Mouse (Mus musculus) hindlimb bud, embryonic 11.5 days (tissue): Measurements from ENCODE around the gene Inca1.

Source experiments
- DNase-seq: peaks from one replicate; pipeline ENCODE4 v3.0.0-alpha.2; 2012; ENCODE audit warnings: low read depth, low spot score; ENCODE audit errors: extremely low spot score

Inca1 gene

DNA sequence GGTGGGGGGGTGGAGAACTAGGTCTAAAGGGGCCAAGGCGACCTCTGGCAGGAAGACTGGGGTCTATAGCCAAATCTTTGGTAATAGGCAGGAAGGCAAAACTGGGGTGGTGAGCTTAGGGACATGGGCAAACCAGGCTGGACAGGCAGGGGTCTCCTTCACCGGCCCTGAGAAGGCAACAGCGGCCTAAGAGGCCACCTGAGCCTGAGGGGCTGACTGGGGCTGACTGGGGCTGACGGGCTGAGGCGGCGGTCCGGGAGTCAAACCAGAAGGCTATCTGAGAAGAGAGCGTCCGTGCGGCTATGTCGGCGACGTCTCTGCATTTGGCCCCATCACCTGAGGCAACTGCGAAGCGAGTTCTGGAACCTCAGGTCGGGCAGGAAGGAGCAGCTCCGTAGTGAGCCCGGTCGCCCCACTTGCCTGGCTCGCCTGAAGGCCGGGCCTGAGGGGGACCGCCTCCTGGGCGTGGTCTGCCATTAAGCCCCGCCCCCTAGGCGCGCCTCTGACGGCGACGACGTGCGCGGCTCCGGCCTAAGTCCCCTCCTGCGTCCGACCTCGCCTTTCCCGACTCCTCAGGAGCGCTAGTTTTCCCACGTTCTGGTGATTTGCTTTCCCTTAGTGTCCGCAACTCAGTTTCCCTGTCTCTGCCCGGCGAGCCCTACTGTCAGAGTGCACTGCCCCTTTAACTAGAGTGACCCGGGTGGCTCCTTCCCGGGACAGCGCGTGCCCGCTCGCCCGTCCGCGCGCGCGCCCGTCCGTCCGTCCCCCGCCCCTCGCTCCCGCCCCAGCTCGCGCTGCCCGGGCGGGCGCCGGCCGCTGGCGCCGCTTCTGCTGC, at the start of gene Inca1, which contains the start of gene Kif1c:
TSS of gene Inca1 (minus strand) at position 434 of the 835 bp plus-strand sequence.
TSS of gene Kif1c (plus strand) at position 827 of the 835 bp plus-strand sequence.
- peak; percentile 71 for DNase-seq

DNA sequence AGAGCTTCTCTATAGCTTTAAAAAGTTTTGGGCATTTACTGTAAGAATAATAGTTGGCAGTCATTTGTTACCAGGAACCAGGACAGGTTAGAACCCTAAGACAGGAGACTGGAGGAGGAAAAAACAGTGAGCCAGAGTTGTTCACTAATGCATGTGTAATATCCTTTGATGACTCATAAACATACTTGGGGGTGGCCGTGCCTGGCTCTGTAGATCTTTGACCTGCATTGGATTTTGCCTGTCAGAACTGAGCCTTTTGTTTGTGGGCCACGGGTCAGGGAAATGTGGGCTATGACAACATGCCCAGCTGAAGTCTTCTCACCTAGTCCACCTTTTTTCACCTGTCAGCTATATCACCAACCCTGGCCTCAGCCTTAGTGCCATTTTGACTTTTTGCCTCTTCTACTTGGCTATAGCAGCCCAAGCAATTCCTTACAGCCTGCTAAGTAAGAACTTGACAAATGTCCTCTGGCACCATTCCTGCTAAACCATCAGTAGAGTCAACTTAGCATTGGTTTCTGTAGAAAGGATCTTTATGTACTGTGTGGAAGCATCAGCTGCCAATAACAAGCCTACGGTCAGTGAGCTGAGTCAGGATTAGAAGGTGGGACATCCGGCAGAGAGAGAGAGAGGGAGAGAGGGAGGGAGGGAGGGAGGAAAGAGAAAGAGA, 48.1 kb upstream of the Inca1 start:
- no peak for DNase-seq

DNA sequence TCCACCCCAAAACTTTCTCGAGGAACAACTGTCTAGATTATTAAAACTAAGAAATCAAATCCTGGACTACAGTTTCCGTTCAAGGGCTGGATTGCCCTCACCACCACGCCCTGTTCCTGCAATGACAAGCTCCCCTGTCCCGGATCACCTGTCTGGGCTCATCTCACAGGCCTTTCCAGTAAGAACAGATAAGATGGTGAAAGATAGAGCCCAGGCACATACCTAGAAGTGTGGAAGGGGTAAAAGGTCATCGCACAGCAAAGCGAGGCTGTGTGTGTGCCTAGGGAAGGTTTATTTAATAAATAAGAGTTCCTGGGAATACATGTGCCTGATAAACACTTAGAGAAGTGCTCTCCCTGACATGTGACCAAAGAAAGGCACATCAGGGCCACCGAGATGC, 45.7 kb upstream of the Inca1 start:
- DNase-seq: no peak

DNA sequence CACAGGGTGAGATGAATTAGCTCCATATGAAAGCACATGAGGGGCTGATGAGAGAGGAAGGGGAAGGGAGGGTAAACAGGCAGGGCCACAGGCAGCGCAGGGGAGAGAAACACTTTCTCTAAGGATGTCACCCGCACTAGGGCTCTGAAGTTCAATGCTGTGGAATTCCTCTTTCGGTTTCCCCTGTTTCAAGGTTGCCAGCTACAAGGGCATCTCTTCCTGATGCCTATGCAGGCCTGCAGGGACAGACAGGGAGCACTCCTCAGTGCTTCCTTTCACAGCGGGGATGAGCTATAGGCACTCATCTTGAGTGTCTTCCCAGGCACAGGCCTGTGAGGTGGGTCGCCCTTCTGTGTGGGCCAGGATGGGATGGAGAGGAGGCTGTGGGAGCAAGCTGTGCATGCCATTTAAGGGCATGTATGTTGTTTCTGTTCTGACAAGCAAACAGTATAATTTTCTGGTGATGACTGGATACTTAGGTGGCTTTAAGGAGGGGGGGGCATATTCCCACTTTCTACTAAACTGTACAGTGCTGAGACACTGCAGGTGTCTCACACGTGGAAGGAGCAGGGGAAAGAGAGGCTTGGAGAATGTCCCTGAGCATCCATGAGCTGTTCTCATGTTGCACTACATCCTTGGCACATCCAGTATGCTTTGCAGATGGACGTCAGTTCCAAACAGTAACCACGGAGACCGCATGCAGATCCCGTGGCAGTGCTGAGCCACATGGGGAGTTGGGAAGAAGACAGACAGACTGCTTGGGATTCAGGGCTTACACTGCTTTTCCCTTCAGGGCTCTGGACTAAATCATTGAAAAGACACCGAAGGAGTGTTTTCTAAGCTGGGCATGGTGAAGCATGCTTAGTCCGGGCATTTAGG, 42.9 kb upstream of the Inca1 start:
- DNase-seq: no peak

DNA sequence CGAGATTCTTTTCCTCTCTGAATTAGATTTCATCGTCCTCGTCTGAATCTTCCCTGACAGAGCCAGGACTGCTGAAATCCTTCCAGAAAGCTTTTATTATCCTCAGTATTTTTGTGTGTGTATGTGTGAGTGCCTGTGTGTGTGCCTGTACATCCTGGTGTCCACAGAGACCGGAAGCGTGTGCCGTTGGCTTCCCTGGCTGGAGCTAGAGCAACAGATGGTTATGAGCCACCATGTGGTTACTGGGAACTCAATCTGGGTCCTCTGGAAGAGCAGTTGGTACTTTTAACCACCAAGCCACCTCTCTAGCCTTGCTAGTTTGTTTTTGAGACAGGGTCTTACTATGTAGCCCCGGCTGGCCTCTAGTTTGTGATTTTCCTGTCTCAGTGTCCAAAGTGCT, 42.2 kb upstream of the Inca1 start:
- no peak for DNase-seq

DNA sequence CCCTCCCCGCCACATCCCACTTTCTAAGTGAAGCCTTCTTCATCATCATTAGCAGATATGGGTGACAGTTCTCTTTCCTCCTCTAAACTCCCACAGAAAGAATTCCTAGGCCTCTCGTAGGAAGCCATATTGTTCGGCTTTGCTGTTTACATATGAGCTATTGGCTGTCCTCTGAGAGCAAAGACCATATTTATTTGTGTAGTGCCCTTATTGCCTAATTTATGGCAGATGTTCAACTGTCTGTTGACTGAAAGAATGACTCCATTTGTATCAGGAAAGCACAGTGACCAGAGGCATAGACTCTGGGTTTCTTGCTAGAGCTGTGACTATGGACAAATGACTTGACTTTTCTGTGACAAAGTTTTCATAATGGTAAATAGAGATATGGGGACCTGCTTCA, 41.6 kb upstream of the Inca1 start:
- DNase-seq: no peak

DNA sequence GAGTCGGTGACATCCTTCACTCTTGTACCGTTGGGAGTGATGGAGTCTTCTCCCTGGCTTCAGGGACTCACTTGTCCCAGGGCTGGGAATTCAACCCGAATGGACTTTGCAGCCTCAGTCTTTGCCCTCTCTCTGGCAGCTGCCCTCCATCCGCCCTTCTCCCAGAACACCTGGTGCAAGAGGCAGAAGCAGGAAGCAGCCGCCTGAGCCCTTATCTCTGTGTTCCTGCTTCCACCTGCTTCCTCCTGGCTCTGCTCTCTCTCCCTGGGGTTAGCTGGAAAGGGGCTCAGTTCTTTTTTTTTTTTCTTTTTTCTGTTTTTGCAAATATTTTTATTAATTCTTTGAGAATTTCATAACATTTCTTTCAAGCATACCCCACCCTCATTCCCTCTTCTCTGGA, 37.8 kb upstream of the Inca1 start:
- DNase-seq: no peak

DNA sequence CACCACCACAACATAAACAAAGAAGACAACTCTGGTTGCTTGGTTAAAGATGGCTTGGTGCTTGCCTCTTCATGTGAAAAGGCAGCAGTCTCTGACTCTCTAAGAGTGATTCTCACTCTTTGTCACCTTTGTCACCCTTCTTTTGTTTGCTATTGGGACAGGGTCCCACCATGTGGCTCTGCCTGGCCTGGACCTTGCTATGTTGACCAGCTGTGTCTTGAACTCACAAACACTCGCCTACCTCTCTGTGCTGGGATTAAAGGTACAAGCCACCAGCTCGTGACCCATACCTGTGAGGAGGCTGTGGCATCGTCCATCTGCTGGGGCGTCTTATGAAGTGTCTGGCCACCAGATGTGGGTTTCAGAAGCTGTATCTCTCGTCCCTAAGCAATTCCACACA, 33.3 kb upstream of the Inca1 start:
- DNase-seq: no peak

DNA sequence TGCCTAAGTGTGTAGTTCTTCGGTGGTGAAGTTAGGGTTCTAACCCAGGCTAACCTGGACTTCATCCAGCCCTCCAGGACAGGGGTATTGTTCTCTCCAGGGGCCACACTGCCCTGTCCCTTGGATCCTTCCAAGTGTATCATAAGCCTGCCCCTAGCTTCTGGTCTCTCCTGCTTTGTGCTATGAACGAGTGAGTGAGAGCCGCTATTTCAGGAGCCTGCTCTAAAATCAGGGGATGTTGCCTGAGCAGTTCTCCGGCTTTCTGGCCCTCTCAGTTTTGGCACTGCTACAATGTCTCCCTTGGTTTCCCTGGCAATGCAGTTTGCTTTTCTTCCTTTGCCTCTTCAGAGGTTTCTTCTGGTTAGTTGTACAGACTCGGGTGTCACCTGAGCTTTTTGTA, 31.2 kb upstream of the Inca1 start:
- DNase-seq: no peak

DNA sequence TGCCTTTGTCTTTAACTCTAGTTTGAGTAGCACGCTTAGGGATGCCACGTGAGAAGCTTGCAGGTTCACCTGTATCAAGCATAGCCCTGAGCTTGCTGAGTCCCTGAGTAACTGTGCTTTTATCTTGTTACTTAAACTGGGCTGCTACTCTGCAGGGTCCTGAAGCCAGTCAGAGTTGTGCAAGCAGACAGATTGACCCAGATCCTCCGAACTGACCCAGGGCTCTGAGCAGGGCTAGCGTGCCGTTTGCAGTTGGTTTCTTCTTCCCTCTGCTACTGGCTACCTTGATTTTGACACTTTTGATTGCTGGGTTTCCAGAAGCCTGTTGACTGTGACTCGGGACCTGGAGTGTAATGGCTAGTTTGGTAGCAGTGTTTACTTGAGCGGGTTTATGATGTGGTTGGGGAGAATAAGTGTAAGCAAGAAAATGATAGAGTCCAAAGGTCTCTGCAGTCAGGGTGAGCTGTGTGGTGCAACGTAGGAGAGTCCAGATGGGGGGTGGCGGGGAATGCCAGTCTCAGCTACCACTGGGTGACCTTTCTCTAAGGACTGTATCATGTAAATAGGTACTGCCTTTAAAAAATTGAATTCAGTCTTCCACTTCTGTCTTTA, 30.6 kb upstream of the Inca1 start:
- DNase-seq: no peak

DNA sequence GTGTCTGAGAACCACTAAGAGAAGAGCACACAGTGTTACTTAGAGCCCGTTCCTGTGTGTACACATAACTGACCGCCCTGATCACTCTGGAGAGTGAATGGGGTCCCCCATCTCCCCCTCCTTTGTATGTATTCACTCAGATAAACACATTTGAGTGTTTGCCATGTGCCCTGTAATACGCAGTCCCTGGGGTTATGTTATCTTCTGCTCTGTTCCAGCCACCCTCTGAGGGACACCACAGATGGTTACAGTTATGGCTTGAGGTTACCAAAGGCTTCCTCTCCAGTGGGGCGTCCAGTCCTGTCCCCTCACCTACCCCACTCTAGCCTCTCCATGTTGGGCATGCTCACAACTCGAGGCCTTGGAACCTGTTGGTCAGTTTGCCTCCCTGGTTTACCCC, 27.4 kb upstream of the Inca1 start:
- DNase-seq: no peak

DNA sequence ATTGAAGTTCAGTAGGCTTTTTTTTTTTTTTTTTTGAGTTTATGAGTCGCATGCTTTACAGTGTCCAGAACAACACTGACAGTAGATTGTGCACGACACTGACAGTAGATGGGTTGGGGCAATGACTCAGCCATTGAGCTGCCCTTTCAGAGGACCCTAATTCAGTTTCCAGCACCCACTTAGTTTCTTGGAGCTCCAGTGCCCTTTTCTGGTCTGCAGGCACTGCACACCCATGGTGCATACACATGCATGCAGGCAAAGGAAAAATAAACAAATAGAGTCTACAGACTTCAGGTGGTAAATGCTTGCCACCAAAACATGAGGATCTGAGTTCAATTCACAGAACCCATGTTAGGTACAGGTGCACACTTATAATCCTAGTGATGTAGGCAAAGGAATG, 26.6 kb upstream of the Inca1 start:
- no peak for DNase-seq

DNA sequence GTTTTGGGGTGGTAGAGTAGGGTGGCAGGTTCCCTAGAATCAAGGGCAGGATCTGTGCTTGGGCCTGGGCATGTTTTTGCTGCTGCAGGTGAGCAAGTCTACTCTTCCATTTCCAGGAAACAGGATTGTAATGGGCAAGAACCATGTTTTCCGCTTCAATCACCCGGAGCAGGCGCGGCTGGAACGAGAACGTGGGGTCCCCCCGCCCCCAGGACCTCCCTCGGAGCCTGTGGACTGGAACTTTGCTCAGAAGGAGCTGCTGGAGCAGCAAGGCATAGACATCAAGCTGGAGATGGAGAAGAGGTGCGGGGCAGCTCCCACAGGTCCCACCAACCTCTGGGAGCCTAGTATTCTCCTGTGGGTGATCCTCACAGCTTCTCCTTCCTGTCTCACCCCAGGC, 24.8 kb upstream of the Inca1 start:
- DNase-seq: no peak

DNA sequence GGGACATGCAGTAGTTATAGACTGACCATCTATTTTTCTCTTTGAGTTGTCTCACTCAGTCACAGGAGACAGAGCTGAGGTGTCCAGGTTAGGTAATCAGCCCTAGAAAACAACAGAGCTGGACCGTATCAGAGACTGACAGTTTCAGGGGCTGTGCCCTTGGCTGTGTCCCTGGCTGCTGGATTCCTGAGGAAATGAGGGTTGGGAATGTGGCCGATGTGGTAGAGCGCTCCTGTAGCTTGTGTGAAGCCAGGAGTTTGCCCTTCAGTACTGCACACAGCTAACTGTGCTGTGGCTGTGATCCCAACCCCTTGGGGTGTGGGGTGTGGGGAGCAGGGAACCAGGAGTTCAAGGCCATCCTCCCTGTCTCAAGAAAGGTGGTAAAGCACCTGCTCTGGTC, 21.1 kb upstream of the Inca1 start:
- no peak for DNase-seq

DNA sequence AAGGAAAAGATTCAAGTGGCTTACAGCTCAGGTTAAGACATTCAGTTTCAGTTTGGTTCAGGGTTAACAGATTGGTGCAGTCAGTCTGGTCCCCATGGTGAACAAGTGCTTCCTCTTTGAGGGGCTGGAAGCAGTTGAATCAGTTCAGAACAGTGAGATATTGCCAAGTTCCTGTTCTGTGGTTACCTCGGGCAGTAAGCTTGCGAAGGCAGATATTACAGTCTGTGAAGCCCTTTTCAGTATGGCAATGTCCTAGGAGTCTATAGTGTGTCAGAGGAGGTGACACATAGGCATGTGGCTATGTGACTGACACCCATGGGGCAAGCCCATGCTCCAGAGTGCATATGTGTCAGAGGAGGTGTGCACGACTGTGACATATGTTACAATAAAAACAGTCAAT, 20.6 kb upstream of the Inca1 start:
- DNase-seq: no peak

DNA sequence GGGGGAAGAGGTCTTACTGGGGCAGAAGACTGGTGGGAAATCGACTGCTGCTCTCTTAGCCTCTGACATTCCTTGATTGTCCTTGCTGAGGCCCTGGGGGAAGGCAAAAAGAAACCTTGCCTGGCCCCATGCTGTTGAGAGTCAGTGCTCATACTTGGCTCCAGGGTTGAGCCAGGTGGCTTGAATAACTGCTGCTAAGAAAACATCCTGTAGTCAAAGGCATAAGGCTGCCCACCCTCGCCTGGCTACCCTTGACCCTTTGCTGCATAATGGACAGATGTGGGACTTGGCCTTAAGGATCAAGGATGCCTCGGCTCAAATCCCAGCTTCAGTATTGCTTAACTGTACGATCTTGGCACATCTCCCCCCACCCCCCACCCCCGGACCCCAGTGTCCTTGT, 18.5 kb upstream of the Inca1 start:
- DNase-seq: no peak

DNA sequence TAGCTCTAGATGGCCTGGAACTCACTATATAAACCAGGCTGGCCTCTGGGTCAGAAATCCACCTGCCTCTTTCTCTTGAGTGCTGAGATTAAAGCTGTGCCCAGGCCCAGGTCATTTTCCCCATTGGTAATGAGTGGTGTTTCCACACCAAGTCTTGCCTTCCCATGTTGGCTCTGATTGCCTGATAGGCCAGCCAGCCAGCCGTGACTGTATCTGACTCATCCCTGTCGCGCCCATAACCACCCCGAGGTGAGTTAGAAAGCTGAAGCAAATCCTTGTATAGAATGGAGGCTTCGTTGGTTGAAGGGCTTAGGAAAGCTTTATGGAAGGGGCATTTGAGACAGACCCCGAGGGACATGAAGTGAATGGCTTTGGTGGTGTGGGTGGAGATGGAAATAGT, 15.9 kb upstream of the Inca1 start:
- no peak for DNase-seq

DNA sequence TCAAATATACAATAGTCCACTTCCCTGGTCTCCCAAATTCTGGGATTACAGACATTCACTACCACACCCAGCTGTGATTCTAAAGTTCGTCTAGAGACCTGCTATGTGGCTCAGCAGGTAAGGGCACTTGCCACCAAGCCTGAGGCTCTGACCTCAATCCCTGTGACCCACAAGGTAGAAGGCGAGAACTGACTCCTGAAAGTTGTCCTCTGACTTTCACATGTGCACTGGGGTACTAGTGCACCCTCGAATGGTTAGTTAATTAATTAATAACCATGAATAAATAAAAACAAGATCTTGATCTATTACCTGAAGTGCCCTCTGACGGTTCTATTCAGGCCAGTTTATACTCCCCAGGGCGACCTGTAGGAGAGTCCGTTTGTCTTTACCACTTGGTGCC, 13.3 kb upstream of the Inca1 start:
- DNase-seq: no peak

DNA sequence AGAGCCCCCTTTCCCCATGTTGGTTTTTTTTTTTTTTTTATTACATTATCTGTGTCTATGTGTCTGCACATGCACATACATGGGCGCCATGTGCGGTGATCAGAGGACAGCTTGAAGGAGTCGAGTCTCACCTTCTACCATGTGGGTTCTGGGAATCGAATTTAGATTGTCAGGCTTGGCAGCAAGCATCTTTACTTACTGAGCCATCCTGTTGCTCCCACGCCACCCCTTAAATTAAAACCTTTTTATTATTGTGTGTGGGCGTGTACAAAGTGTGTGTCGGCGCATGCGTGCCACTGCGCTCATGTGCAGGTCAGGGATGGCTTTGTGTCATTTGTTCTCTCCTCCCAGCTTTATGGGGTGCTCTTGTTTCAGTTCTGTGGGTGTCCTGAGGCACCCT, 11.1 kb upstream of the Inca1 start:
- DNase-seq: no peak

DNA sequence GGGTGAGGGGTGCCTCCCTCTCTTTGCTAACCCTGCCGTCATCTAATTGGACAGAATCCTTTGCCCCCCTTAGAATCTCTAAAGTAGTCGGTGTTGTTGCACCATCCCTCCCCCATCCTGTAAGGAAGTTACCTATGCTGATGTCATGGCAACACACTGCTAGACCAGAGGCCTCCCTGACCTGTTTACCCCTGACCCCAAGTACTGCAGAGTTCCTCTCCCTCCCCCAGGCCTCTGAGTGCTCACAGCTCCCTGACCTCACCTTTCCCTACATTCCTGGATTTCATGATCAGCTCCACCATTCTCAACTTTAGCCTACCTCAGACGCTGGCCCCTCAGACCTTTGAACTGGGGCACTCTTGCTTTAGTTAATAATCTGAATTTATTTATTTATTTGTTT, 6.2 kb upstream of the Inca1 start:
- DNase-seq: no peak

DNA sequence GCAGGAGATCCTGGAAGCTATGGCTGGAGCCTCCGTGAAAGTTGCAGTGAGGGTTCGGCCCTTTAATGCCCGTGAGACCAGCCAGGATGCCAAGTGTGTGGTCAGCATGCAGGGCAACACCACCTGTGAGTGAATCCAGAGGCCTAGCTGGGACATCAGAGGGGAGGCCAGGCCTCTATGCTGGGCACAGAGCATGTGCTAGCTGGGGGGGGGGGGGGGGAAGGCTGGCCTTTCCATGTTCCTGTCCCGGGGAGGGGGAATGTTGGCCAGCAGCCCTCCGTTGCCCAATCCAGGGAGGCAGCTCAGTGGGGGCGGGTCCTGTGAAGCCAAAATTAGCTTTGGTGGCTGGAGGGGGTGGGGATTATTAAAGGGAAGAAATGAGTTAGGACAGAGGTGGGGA, 2.8 kb upstream of the Inca1 start:
- DNase-seq: no peak
